Mouse (Mus musculus): ENCODE measurements around the gene Ttc39b. TPM values are rescaled to one million over a fixed set of nuclear protein-coding genes. Genes with fewer than 3 reads are reported as not detected.

Gene Ttc39b
- polyA plus RNA-seq, 1 experiment from 2014 or later: 7.1 TPM

GRCm38 (mm10) chr4:83314261-83314793, 9.7 kb downstream of the Ttc39b start:
- no peak for ATAC-seq
- no peak overlapping the region for H3K4me3 ChIP-seq (ENCODE audit: low read depth, low read length)
- no peaks in the 10 kb centered on the region for H3K27me3 ChIP-seq (ENCODE audit: control insufficient read depth, insufficient read depth, low read depth, low read length)
- H3K36me3 ChIP-seq (ENCODE audit: control insufficient read depth, insufficient read depth, low read length): no peaks in the 10 kb centered on the region
- H3K4me2 ChIP-seq (ENCODE audit: low read length): no peak overlapping the region
- no peak overlapping the region for H3K9ac ChIP-seq (ENCODE audit: low read depth, low read length)
- no peaks in the 10 kb centered on the region for H3K9me3 ChIP-seq (replicated peaks; ENCODE audit: control insufficient read depth, low read length, poor library complexity, severe bottlenecking)
- H3K27ac ChIP-seq (ENCODE audit: low read length): no peak overlapping the region
- 79% methylated on average over 7 of the region's 7 CpGs for WGBS
- no peaks in the 10 kb centered on the region for H3K4me1 ChIP-seq (ENCODE audit: control insufficient read depth, insufficient read depth, low read length)

- 78% methylated on average over 4 of the region's 4 CpGs for WGBS
- Histone ChIP-seq H3K4me1 (ENCODE audit: control insufficient read depth, insufficient read depth, low read length) (no peaks in the 10 kb centered on the region), H3K4me2 (ENCODE audit: low read length) (no peak overlapping the region), H3K9me3 (replicated peaks; ENCODE audit: control insufficient read depth, low read length, poor library complexity, severe bottlenecking) (no peaks in the 10 kb centered on the region), H3K27me3 (ENCODE audit: control insufficient read depth, insufficient read depth, low read depth, low read length) (no peaks in the 10 kb centered on the region), H3K9ac (ENCODE audit: low read depth, low read length) (no peak overlapping the region), H3K36me3 (ENCODE audit: control insufficient read depth, insufficient read depth, low read length) (no peaks in the 10 kb centered on the region), H3K4me3 (ENCODE audit: low read depth, low read length) (no peak overlapping the region), H3K27ac (ENCODE audit: low read length) (no peak overlapping the region)
- ATAC-seq: no peak
Measured at GRCm38 (mm10) chr4:83312336-83312735, 11.7 kb downstream of the Ttc39b start.

DNA sequence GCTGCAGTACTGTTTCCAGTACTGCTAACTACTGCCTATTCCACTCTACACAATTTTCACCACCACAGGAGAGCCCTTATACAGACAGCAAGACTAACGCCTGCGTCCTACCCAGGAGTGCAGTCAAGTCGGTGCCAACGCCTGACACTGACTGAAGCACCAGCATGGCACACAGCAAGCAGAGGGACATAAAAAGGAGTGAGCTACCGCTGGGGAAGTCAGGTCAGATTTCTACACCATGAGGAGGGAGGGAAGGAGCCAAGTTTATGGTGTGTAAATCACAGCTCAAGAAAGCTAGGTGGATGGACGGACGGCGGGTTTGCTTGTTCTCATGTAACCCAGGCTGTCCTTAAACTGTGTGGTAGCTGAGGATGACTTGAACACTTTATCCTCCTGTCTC, 12.6 kb downstream of the Ttc39b start:
- ATAC-seq: no peak
- H3K4me2 ChIP-seq (ENCODE audit: low read length): no peak overlapping the region
- no peaks in the 10 kb centered on the region for H3K4me1 ChIP-seq (ENCODE audit: control insufficient read depth, insufficient read depth, low read length)
- no peaks in the 10 kb centered on the region for H3K9me3 ChIP-seq (replicated peaks; ENCODE audit: control insufficient read depth, low read length, poor library complexity, severe bottlenecking)
- H3K4me3 ChIP-seq (ENCODE audit: low read depth, low read length): no peak overlapping the region
- 89% methylated on average over 8 of the region's 8 CpGs for WGBS
- H3K9ac ChIP-seq (ENCODE audit: low read depth, low read length): no peak overlapping the region
- no peaks in the 10 kb centered on the region for H3K36me3 ChIP-seq (ENCODE audit: control insufficient read depth, insufficient read depth, low read length)
- H3K27ac ChIP-seq (ENCODE audit: low read length): no peak overlapping the region
- no peaks in the 10 kb centered on the region for H3K27me3 ChIP-seq (ENCODE audit: control insufficient read depth, insufficient read depth, low read depth, low read length)

DNA sequence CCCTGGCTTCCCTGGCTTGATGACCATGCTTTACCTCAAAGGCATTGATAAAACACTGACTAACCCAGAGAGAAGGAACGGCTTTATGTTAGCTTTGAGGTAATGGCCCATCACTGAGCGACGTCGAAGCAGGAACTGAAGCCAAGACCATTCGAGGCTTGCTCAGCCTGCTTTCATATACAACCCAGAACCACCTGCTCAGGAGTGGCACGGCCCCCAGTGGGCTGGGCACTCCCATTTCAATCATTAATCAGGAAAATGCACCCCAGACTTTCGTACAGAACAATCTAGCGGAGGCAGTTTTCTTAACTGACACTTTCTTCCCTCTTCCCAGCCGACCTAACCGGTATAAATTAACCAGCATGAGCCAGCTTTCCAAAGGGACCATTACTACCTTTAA, 13.1 kb downstream of the Ttc39b start:
- no peak overlapping the region for H3K27ac ChIP-seq (ENCODE audit: low read length)
- no peak overlapping the region for H3K4me3 ChIP-seq (ENCODE audit: low read depth, low read length)
- no peaks in the 10 kb centered on the region for H3K36me3 ChIP-seq (ENCODE audit: control insufficient read depth, insufficient read depth, low read length)
- H3K9me3 ChIP-seq (replicated peaks; ENCODE audit: control insufficient read depth, low read length, poor library complexity, severe bottlenecking): no peaks in the 10 kb centered on the region
- ATAC-seq: no peak
- H3K4me2 ChIP-seq (ENCODE audit: low read length): no peak overlapping the region
- H3K4me1 ChIP-seq (ENCODE audit: control insufficient read depth, insufficient read depth, low read length): no peaks in the 10 kb centered on the region
- WGBS: 86% methylated on average over 10 of the region's 10 CpGs
- H3K27me3 ChIP-seq (ENCODE audit: control insufficient read depth, insufficient read depth, low read depth, low read length): no peaks in the 10 kb centered on the region
- H3K9ac ChIP-seq (ENCODE audit: low read depth, low read length): no peak overlapping the region

DNA sequence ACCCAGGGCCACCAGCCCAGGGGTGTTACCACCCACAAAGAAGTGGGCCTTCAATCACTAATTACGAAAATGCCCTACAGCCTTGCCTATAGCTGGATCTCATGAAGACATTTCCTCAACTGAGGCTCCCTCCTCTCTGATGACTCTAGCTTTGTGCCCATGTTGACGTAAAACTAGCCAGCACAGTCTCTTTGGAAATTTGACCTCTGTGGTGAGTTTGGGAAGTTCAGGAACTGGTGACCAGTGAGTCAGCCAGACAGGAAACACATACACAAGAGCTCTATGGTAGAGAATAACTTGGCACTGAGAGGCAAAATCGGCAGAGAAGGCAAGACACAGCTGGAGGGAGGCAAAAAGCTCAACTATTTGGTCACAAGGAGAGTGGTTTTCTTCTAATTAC, 15.1 kb downstream of the Ttc39b start:
- Histone ChIP-seq H3K27ac (ENCODE audit: low read length) (no peak overlapping the region), H3K36me3 (ENCODE audit: control insufficient read depth, insufficient read depth, low read length) (no peaks in the 10 kb centered on the region), H3K27me3 (ENCODE audit: control insufficient read depth, insufficient read depth, low read depth, low read length) (no peaks in the 10 kb centered on the region), H3K9me3 (replicated peaks; ENCODE audit: control insufficient read depth, low read length, poor library complexity, severe bottlenecking) (no peaks in the 10 kb centered on the region), H3K9ac (ENCODE audit: low read depth, low read length) (no peak overlapping the region), H3K4me2 (ENCODE audit: low read length) (no peak overlapping the region), H3K4me3 (ENCODE audit: low read depth, low read length) (no peak overlapping the region), H3K4me1 (ENCODE audit: control insufficient read depth, insufficient read depth, low read length) (no peaks in the 10 kb centered on the region)
- 80% methylated on average over 3 of the region's 3 CpGs for WGBS
- no peak for ATAC-seq

DNA sequence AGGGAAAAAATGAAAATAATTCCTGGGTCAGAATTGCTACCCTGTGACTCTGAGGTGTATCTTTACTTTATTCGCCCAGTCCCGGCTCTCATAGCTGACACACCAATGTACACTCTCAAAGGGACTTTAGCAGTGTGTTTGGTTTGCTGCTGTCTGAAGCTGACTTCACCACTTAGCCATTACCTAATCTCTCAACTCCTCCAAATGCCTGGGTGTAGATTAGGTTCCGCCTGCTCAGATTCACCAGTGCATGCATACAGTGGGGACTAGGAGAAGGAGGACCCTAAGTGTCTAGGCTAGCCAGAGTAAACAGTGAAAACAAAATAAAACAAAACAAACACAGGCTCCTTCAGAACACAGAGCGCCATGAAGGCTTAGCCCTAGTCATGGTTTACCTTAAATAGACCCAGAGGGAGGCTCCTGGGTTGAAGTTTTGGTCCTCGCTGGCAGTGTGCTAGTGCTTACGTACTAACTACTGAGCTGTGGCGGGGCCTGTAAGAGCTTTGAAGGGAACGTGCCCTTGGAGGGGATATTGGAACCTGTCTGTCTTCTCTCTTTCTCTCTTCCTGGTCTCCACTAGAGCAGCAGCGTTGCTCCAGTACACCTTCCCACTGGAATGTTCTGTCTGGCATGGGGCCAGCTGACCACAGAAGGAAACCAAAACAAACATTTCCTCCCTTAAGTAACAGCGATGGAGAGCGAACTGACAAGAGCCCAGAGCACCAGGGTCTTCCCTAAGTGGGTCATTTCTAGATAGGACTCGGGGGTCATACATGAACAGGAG, 16.2 kb downstream of the Ttc39b start:
- H3K27ac ChIP-seq (ENCODE audit: low read length): no peak overlapping the region
- H3K4me1 ChIP-seq (ENCODE audit: control insufficient read depth, insufficient read depth, low read length): no peaks in the 10 kb centered on the region
- WGBS: 84% methylated on average over 12 of the region's 12 CpGs
- H3K27me3 ChIP-seq (ENCODE audit: control insufficient read depth, insufficient read depth, low read depth, low read length): no peaks in the 10 kb centered on the region
- H3K4me3 ChIP-seq (ENCODE audit: low read depth, low read length): no peak overlapping the region
- no peaks in the 10 kb centered on the region for H3K36me3 ChIP-seq (ENCODE audit: control insufficient read depth, insufficient read depth, low read length)
- H3K4me2 ChIP-seq (ENCODE audit: low read length): no peak overlapping the region
- no peak for ATAC-seq
- H3K9me3 ChIP-seq (replicated peaks; ENCODE audit: control insufficient read depth, low read length, poor library complexity, severe bottlenecking): no peaks in the 10 kb centered on the region
- no peak overlapping the region for H3K9ac ChIP-seq (ENCODE audit: low read depth, low read length)

GRCm38 (mm10) chr4:83306879-83307278, 17.2 kb downstream of the Ttc39b start:
- H3K27ac ChIP-seq (ENCODE audit: low read length): no peak overlapping the region
- WGBS: 91% methylated on average over 7 of the region's 7 CpGs
- H3K36me3 ChIP-seq (ENCODE audit: control insufficient read depth, insufficient read depth, low read length): no peaks in the 10 kb centered on the region
- no peak overlapping the region for H3K4me2 ChIP-seq (ENCODE audit: low read length)
- no peak overlapping the region for H3K9ac ChIP-seq (ENCODE audit: low read depth, low read length)
- ATAC-seq: no peak
- no peak overlapping the region for H3K4me3 ChIP-seq (ENCODE audit: low read depth, low read length)
- no peaks in the 10 kb centered on the region for H3K9me3 ChIP-seq (replicated peaks; ENCODE audit: control insufficient read depth, low read length, poor library complexity, severe bottlenecking)
- H3K4me1 ChIP-seq (ENCODE audit: control insufficient read depth, insufficient read depth, low read length): no peaks in the 10 kb centered on the region
- H3K27me3 ChIP-seq (ENCODE audit: control insufficient read depth, insufficient read depth, low read depth, low read length): no peaks in the 10 kb centered on the region

DNA sequence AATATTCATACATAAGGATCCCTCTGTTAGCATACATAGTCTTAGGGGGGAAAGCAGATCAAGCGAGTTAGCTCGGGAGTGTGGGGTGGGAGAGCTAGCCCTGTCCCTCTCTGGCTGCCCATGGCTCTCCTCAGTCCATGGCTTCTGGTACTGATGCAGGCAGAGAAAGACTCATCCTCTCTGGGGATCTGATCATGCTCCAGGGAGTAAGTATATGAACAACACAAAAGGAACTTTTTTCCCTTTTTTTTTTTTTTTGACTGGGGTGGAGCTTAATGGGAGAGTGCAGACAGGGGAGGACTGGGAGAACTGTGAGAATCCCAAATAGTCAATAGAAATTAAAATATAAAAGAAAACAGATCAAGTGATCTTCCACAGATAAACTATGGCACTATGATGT, 19.0 kb downstream of the Ttc39b start:
- Histone ChIP-seq H3K27ac (ENCODE audit: low read length) (no peak overlapping the region), H3K27me3 (ENCODE audit: control insufficient read depth, insufficient read depth, low read depth, low read length) (no peaks in the 10 kb centered on the region), H3K9me3 (replicated peaks; ENCODE audit: control insufficient read depth, low read length, poor library complexity, severe bottlenecking) (no peaks in the 10 kb centered on the region), H3K4me2 (ENCODE audit: low read length) (no peak overlapping the region), H3K9ac (ENCODE audit: low read depth, low read length) (no peak overlapping the region), H3K4me3 (ENCODE audit: low read depth, low read length) (no peak overlapping the region), H3K36me3 (ENCODE audit: control insufficient read depth, insufficient read depth, low read length) (no peaks in the 10 kb centered on the region), H3K4me1 (ENCODE audit: control insufficient read depth, insufficient read depth, low read length) (no peaks in the 10 kb centered on the region)
- no peak for ATAC-seq
- 83% methylated on average over 2 of the region's 2 CpGs for WGBS

DNA sequence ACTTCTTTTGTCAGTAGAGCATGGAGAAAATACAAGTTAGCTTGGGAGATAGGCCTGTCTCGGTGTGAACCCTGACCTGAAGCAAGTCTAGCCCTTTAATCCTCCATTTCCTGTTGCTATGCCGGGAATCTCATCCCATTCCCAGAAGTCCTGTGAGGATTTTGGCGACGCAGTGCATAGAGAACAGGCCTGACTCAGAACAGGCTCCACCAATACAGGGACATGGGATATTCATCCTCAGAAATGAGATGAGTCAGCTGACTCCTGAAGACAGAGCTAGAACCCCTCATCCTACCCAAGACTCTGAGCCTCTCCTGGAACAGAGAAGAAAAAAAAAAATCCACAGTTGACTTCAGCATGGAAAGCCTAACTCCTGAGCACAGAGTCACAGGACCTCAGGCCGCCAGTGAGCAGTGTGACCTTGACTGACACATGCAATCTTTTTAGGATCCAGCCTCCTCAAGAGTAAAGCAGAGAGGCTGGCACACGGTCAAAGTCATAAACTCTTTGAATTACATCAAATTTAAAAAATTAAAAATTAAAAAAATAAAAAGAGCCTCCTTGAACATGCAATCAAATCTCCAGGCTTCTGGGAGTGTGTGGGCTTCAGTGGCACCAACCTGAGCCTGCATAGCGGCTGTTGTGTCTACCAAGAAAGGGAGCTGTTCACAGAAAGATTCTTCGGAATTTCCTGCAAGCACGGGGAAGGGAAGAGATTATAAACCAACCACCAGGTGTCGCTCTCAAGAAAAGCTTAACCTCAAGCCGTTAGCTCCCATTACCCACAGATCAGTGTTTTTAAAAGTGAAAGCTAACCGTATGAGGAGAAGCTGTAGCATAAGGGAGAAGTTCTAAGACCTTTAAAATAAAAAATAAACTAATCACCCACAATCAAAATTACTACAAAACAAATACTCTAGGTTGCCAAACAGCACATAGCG, 20.9 kb downstream of the Ttc39b start:
- ATAC-seq: peak; percentile 80
- no peak overlapping the region for H3K9ac ChIP-seq (ENCODE audit: low read depth, low read length)
- no peaks in the 10 kb centered on the region for H3K36me3 ChIP-seq (ENCODE audit: control insufficient read depth, insufficient read depth, low read length)
- no peak overlapping the region for H3K27ac ChIP-seq (ENCODE audit: low read length)
- no peaks in the 10 kb centered on the region for H3K4me1 ChIP-seq (ENCODE audit: control insufficient read depth, insufficient read depth, low read length)
- no peak overlapping the region for H3K4me3 ChIP-seq (ENCODE audit: low read depth, low read length)
- H3K9me3 ChIP-seq (replicated peaks; ENCODE audit: control insufficient read depth, low read length, poor library complexity, severe bottlenecking): no peaks in the 10 kb centered on the region
- WGBS: 39% methylated on average over 13 of the region's 13 CpGs
- H3K4me2 ChIP-seq (ENCODE audit: low read length): no peak overlapping the region
- no peaks in the 10 kb centered on the region for H3K27me3 ChIP-seq (ENCODE audit: control insufficient read depth, insufficient read depth, low read depth, low read length)
